Mouse (Mus musculus) ovary, postnatal 36 days (tissue): Measurements from ENCODE around the gene Rbp7.
A peak's percentile ranks its signal among the peaks of the same experiment; 100 is the strongest.
"Not testable (repeated sequence)": the region's sequence is repeated elsewhere in the genome, so short reads cannot be mapped to it uniquely, and the experiment has no call there.

ENCODE experiments used
- DNase-seq: peaks from one replicate; pipeline ENCODE4 v3.0.0; 2022; ENCODE audit warnings: low spot score, mixed read lengths

Gene Rbp7

GRCm38 (mm10) chr4:149457163-149457562 lies 2.4 kb upstream of the Rbp7 start:
- not testable (repeated sequence) for DNase-seq

- peak; percentile 36 for DNase-seq
Measured at GRCm38 (mm10) chr4:149454263-149454662, 515 bp downstream of the Rbp7 start.

GRCm38 (mm10) chr4:149453656-149454055 lies 1.1 kb downstream of the Rbp7 start:
- no peak for DNase-seq

GRCm38 (mm10) chr4:149450636-149451035 lies 4.1 kb downstream of the Rbp7 start:
- no peak for DNase-seq

GRCm38 (mm10) chr4:149446309-149446708 lies 8.5 kb downstream of the Rbp7 start:
- DNase-seq: no peak

- peak; percentile 46 for DNase-seq
Measured at GRCm38 (mm10) chr4:149445868-149446267, 8.9 kb downstream of the Rbp7 start.

- DNase-seq: peak; percentile 90
Measured at GRCm38 (mm10) chr4:149444964-149445701, 9.6 kb downstream of the Rbp7 start.

GRCm38 (mm10) chr4:149444465-149444864 lies 10.3 kb downstream of the Rbp7 start:
- DNase-seq: no peak

- DNase-seq: no peak
Measured at GRCm38 (mm10) chr4:149442436-149442835, 12.3 kb downstream of the Rbp7 start.

GRCm38 (mm10) chr4:149440576-149440975 lies 14.2 kb downstream of the Rbp7 start:
- no peak for DNase-seq

- not testable (repeated sequence) for DNase-seq
Measured at GRCm38 (mm10) chr4:149431887-149432286, 22.9 kb downstream of the Rbp7 start.

GRCm38 (mm10) chr4:149429592-149429991 lies 25.2 kb downstream of the Rbp7 start:
- DNase-seq: no peak

- peak; percentile 97 for DNase-seq
Measured at GRCm38 (mm10) chr4:149426325-149427199, 28.2 kb downstream of the Rbp7 start, which contains the start of gene Ube4b. Gene Ube4b, minus strand, starts transcription at chr4:149426749.

- no peak for DNase-seq
Measured at GRCm38 (mm10) chr4:149425801-149426292, 28.9 kb downstream of the Rbp7 start.

GRCm38 (mm10) chr4:149424755-149425154 lies 30.0 kb downstream of the Rbp7 start:
- no peak for DNase-seq

GRCm38 (mm10) chr4:149417854-149418365 lies 36.9 kb downstream of the Rbp7 start:
- no peak for DNase-seq

GRCm38 (mm10) chr4:149416986-149417385 lies 37.8 kb downstream of the Rbp7 start:
- DNase-seq: no peak

- DNase-seq: no peak
Measured at GRCm38 (mm10) chr4:149416417-149416816, 38.4 kb downstream of the Rbp7 start.

- DNase-seq: no peak
Measured at GRCm38 (mm10) chr4:149415651-149416169, 39.1 kb downstream of the Rbp7 start.

- no peak for DNase-seq
Measured at GRCm38 (mm10) chr4:149414259-149414658, 40.5 kb downstream of the Rbp7 start.

- no peak for DNase-seq
Measured at GRCm38 (mm10) chr4:149409759-149410158, 45.0 kb downstream of the Rbp7 start.

- no peak for DNase-seq
Measured at GRCm38 (mm10) chr4:149408331-149408730, 46.4 kb downstream of the Rbp7 start.
